Mouse (Mus musculus) intestine, postnatal 0 days (tissue): ENCODE data around the gene Ifrd2. TPM values are rescaled to one million over a fixed set of nuclear protein-coding genes. Genes with fewer than 3 reads are reported as not detected.
"Not testable (repeated sequence)": the region's sequence is repeated elsewhere in the genome, so short reads cannot be mapped to it uniquely, and the experiment has no call there.

Experiments
- ATAC-seq: fragments of 200-750 bp; cut with Nextera tagmentation; 2 replicates; pipeline ENCODE4 v1.8.0; 2017; ENCODE audit warnings: mild to moderate bottlenecking, moderate TSS enrichment, moderate library complexity
- H3K27ac ChIP-seq: fragments of 300-500 bp; sonication (generic); 2 replicates; pipeline ENCODE4 v1.5.1; 2014; ENCODE audit warnings: mild to moderate bottlenecking, low read depth, low read length, moderate library complexity
- H3K27me3 ChIP-seq: fragments of 300-500 bp; sonication (generic); replicated peaks from 2 replicates; pipeline ENCODE4 v1.6.1; 2014; ENCODE audit warnings: low read length, mixed read lengths; ENCODE audit not compliant: control insufficient read depth, insufficient read depth
- H3K36me3 ChIP-seq: fragments of 300-500 bp; sonication (generic); 2 replicates; pipeline ENCODE4 v1.6.1; 2014; ENCODE audit warnings: mild to moderate bottlenecking, moderate library complexity; ENCODE audit not compliant: control insufficient read depth, insufficient read depth
- H3K4me1 ChIP-seq: fragments of 300-500 bp; sonication (generic); replicated peaks from 2 replicates; pipeline ENCODE4 v1.6.1; 2014; ENCODE audit warnings: antibody characterized with exemption, low read length, mixed read lengths; ENCODE audit not compliant: control insufficient read depth, insufficient read depth
- H3K4me2 ChIP-seq: fragments of 300-500 bp; sonication (generic); replicated peaks from 2 replicates; pipeline ENCODE4 v1.6.1; 2014; ENCODE audit warnings: low read depth, mild to moderate bottlenecking, moderate library complexity
- H3K4me3 ChIP-seq: fragments of 300-500 bp; sonication (generic); 2 replicates; pipeline ENCODE4 v1.5.1; 2014; ENCODE audit warnings: low read depth, low read length
- H3K9ac ChIP-seq: fragments of 300-500 bp; sonication (generic); 2 replicates; pipeline ENCODE4 v1.6.1; 2014; ENCODE audit warnings: mild to moderate bottlenecking, low read depth, low read length
- H3K9me3 ChIP-seq: fragments of 300-500 bp; sonication (generic); 2 replicates; pipeline ENCODE4 v1.6.1; 2016; ENCODE audit warnings: mixed run types; ENCODE audit not compliant: control insufficient read depth
- CTCF ChIP-seq: sonication (generic); IDR thresholded peaks from 2 replicates; pipeline ENCODE4 v1.5.1; 2016; ENCODE audit warnings: low read depth, mild to moderate bottlenecking, control low read depth, antibody characterized with exemption, moderate library complexity
- WGBS: fragments of 180-500 bp; shearing (Covaris S2); extraction: QIAGEN DNeasy Blood & Tissue Kit; methylation state at CpG from one replicate; pipeline ENCODE4 v1.1.7; 2014; 5-methylcytosine and 5-hydroxymethylcytosine counted together
- polyA plus RNA-seq: library from polyadenylated mRNA; unstranded; fragments of >200 nt; fragmentation: Nextera tagmentation; extraction: Ambion mirVana; gene quantifications from 2 replicates; pipeline ENCODE4 v1.2.1, GENCODE M21; 2015

The Ifrd2 gene
- polyA plus RNA-seq, 1 experiment from 2014 or later, result 36.9 TPM

GRCm38 (mm10) chr9:107554319-107554825 lies 33.1 kb upstream of the Ifrd2 start:
- peaks cover 17% of the 10 kb centered on the region for H3K4me1 ChIP-seq
- peak overlapping the region; percentile 73 for H3K9ac ChIP-seq
- H3K27me3 ChIP-seq, result no peaks in the 10 kb centered on the region
- peak; percentile 91 for ATAC-seq
- H3K4me2 ChIP-seq, result peak overlapping the region; percentile 77
- TF ChIP-seq CTCF, result peak; percentile 43
- H3K27ac ChIP-seq, result peak overlapping the region; percentile 96
- peaks cover 24% of the 10 kb centered on the region for H3K36me3 ChIP-seq
- H3K9me3 ChIP-seq, result no peaks in the 10 kb centered on the region
- H3K4me3 ChIP-seq, result peak overlapping the region; percentile 76
- under 1% methylated on average over 53 of the region's 53 CpGs for WGBS

GRCm38 (mm10) chr9:107555031-107555457 lies 32.4 kb upstream of the Ifrd2 start:
- peak overlapping the region; percentile 73 for H3K9ac ChIP-seq
- under 1% methylated on average over 23 of the region's 23 CpGs for WGBS
- H3K27me3 ChIP-seq, result no peaks in the 10 kb centered on the region
- H3K4me1 ChIP-seq, result peaks cover 17% of the 10 kb centered on the region
- H3K27ac ChIP-seq, result peak overlapping the region; percentile 96
- H3K4me2 ChIP-seq, result peak overlapping the region; percentile 77
- H3K9me3 ChIP-seq, result no peaks in the 10 kb centered on the region
- ATAC-seq, result peak; percentile 3; the same call in 1 of the 2 replicates
- H3K36me3 ChIP-seq, result peaks cover 31% of the 10 kb centered on the region
- TF ChIP-seq CTCF, result no peak
- H3K4me3 ChIP-seq, result peak overlapping the region; percentile 76

GRCm38 (mm10) chr9:107555701-107556100 lies 31.7 kb upstream of the Ifrd2 start:
- peak overlapping the region; percentile 73 for H3K9ac ChIP-seq
- no peak for TF ChIP-seq CTCF
- no peaks in the 10 kb centered on the region for H3K27me3 ChIP-seq
- peak overlapping the region; percentile 96 for H3K27ac ChIP-seq
- H3K4me1 ChIP-seq, result peaks cover 17% of the 10 kb centered on the region
- H3K4me2 ChIP-seq, result peak overlapping the region; percentile 77
- 19% methylated on average over 2 of the region's 2 CpGs for WGBS
- H3K9me3 ChIP-seq, result no peaks in the 10 kb centered on the region
- peaks cover 36% of the 10 kb centered on the region for H3K36me3 ChIP-seq
- ATAC-seq, result no peak
- peak overlapping the region; percentile 76 for H3K4me3 ChIP-seq

GRCm38 (mm10) chr9:107556346-107556745 lies 31.1 kb upstream of the Ifrd2 start:
- Histone ChIP-seq H3K4me3 (no peak overlapping the region), H3K4me2 (peak overlapping the region; percentile 77), H3K4me1 (peaks cover 14% of the 10 kb centered on the region), H3K27me3 (no peaks in the 10 kb centered on the region), H3K9me3 (no peaks in the 10 kb centered on the region), H3K36me3 (peaks cover 42% of the 10 kb centered on the region), H3K9ac (no peak overlapping the region), H3K27ac (0 out of 2 replicates have a peak overlapping the region, but pooled peaks have one; percentile 96)
- TF ChIP-seq CTCF, result no peak
- WGBS, result 44% methylated on average over 3 of the region's 3 CpGs
- ATAC-seq, result no peak

- H3K9me3 ChIP-seq, result no peaks in the 10 kb centered on the region
- TF ChIP-seq CTCF, result no peak
- peak within 1 kb of the TSS; percentile 69 for H3K9ac ChIP-seq
- peaks cover 12% of the 10 kb centered on the region; the same call in 1 of the 2 replicates for H3K4me1 ChIP-seq
- peaks cover 42% of the 10 kb centered on the region for H3K36me3 ChIP-seq
- peak within 1 kb of the TSS; percentile 87 for H3K4me3 ChIP-seq
- under 1% methylated on average over 46 of the region's 46 CpGs for WGBS
- H3K27ac ChIP-seq, result peak within 1 kb of the TSS; percentile 60
- peak; percentile 88 for ATAC-seq
- no peaks in the 10 kb centered on the region for H3K27me3 ChIP-seq
- H3K4me2 ChIP-seq, result peak within 1 kb of the TSS; percentile 95
Measured at GRCm38 (mm10) chr9:107563029-107563581, 24.3 kb upstream of the Ifrd2 start, which contains the start of gene Tusc2. TSS of gene Tusc2 (plus strand) at chr9:107563255.

GRCm38 (mm10) chr9:107565556-107565955 lies 21.9 kb upstream of the Ifrd2 start:
- ATAC-seq, H3K9me3 ChIP-seq, H3K9ac ChIP-seq, H3K27me3 ChIP-seq, H3K4me3 ChIP-seq: not testable (repeated sequence)
- peak overlapping the region; percentile 37 for H3K27ac ChIP-seq
- H3K36me3 ChIP-seq, result peaks cover 19% of the 10 kb centered on the region
- 47% methylated on average over 5 of the region's 5 CpGs for WGBS
- peak overlapping the region; percentile 81; the same call in 1 of the 2 replicates for H3K4me2 ChIP-seq
- peak; percentile 59 for TF ChIP-seq CTCF
- H3K4me1 ChIP-seq, result peaks cover 12% of the 10 kb centered on the region; the same call in 1 of the 2 replicates
